Mouse (Mus musculus) urinary bladder, adult 2 months (tissue): ENCODE data around the gene Cpd. TPM values are rescaled to one million over a fixed set of nuclear protein-coding genes. Genes with fewer than 3 reads are reported as not detected.
A peak's percentile ranks its signal among the peaks of the same experiment; 100 is the strongest.
"Not testable (repeated sequence)": the region's sequence is repeated elsewhere in the genome, so short reads cannot be mapped to it uniquely, and the experiment has no call there.

ENCODE experiments used
- DNase-seq: peaks from one replicate; pipeline ENCODE4 v3.0.0; 2022; ENCODE audit warnings: low spot score
- polyA plus RNA-seq: library from polyadenylated mRNA; depleted of rRNA; stranded (reverse); fragments of >200 nt; gene quantifications from 2 replicates; pipeline ENCODE4 v1.2.3, GENCODE M21; 2012

Cpd gene
- polyA plus RNA-seq, 1 experiment = 36.3 TPM

DNA sequence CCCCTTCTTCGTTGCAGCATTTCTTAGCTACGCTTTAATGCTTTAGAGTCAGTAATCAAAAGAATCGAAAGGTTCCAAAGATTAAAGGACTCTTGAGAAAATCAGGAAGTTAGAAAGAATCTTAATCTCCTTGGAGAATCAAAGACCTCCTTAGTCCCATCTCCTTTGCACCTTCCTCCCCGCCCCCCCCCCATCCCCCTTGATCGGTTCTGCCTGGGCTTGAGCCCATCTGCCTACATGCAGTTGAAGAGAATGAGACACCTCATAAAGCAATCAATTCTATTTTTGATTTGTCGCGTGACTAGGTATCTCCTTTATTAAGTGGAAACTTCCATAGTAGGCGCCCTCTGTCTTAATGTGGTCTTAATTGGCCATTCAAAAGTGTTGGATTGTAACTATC lies 536 bp upstream of the Cpd start:
- no peak for DNase-seq

DNA sequence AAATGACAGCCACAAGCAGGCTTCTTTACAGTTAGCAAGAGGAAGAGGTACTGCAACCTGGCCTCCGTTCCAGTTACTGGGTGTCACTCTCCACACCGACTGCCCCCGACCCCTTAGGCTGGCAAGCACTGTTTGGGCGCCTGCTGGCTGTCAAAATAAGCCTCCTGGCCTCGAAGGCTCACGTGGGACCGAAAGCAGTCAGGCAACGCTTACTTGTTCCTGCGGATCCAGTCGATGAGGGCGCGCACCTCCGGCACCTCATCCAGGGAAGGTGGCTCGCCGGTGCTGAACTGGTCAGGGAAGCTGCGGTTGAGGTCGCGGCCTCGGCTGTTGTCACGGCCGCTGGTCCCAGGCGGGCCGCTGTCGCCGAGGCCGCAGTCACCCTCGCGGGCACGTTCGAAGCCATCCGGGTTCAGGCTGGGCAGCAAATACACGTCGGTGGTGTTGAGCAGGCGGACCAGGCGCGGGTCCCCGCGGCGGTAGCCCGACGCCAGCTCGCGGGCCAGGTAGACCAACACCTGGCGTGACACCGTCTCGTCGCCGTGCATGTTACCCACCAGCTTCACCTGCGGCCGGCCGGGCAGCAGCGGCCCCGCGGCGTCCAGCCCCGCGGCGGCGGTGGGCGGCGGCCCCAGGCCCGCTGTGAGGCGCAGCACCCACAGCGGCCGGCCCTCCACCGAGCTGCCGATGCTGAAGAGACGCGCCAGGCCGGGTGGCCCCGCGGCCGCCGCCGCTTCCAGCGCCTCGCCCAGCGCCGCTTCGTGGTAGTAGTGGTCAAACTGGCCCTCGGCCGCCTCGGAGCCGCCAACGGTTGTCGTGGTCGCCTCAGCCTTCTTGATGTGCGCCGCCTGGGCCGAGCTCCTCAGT lies 574 bp downstream of the Cpd start:
- DNase-seq = peak; percentile 45

GRCm38 (mm10) chr11:76845275-76845980 lies 1.4 kb downstream of the Cpd start:
- no peak for DNase-seq

- DNase-seq = no peak
Measured at GRCm38 (mm10) chr11:76838573-76838972, 8.2 kb downstream of the Cpd start.

DNA sequence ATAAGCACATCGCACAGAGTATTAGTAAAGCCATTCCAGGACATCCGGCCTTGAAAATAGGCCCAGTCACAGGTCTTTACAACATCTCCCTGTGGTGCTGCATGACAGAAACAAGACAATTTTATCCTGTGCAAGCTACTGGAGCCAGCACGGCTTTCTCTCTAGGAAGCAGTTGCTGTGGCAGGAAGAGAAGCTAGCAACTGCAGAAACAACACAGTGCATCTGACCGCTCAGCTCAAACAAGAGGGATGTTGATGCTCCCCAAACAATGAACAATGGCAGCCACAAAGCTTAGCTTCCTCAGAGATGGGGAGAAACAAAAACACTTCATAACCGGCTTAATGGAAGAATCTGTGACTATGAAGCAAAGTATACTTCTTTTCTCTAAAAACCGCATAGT lies 10.5 kb downstream of the Cpd start:
- DNase-seq = no peak

GRCm38 (mm10) chr11:76835868-76836267 lies 10.9 kb downstream of the Cpd start:
- no peak for DNase-seq

- no peak for DNase-seq
Measured at GRCm38 (mm10) chr11:76834665-76835064, 12.2 kb downstream of the Cpd start.

DNA sequence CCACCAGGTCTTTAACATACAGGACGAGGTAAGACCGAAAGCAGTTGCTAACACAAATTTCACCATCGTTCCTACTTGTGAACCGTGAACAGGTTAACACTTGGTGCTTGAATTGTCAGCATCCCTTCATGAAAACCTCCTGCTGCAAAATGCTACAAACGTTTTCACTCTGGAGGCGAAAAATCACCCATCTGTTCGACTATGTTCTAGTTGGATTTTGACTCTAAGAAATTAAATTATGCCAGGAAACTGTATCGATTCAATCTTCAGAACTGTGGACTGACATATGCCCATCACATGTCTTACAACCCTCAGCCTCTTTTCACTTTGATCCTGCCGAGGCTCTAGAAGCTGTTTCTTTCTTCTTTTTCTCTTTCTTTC lies 21.9 kb downstream of the Cpd start:
- no peak for DNase-seq

DNA sequence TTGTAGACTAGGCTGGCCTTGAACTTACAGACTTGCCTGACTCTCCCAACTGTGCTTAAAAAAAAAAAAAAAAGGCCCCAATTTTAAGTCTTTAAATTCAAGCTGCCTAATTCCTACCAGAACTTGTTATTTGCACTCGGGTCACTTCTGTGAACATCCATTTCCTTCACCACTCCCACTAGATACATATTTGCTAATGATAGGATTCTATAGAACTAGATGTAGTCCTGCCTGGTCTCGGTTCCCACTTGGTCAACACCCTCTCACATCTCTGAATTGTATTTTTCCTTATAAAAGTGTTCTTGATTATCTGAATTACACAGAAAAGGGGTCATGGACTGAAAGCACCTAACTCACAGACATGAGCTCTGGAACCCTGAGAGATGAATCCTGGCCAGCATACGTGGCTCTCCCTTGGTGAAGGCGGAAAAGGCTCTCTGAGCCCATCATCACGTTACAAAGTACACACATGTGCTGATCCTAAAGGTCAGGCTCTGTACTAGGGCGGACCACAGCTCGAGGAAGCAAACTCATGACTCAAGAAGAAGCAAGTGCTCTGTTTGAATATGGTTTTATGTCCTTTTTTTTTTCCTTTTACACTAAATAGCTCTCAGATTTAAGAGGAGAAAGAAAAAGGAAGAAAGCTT lies 22.5 kb downstream of the Cpd start:
- DNase-seq = no peak

DNA sequence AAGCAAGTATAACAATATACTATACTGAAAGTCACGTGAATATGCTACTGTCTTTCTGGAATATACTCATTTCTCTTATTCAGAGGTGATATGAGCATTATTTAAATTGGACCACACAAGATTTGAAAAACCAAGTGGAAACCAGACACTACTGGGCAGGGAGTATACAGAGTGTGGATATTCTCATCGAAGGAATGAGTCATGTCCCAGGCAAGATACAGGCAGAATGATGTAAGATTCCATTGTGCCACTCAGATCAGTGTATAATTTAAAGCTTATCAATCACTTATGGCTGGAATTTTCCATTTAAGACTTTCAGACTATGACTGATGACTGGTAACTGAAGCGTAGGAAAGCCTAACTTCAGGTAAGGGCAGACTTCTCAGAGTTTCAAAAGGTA lies 23.2 kb downstream of the Cpd start:
- DNase-seq = no peak

GRCm38 (mm10) chr11:76821353-76821752 lies 25.5 kb downstream of the Cpd start:
- no peak for DNase-seq

DNA sequence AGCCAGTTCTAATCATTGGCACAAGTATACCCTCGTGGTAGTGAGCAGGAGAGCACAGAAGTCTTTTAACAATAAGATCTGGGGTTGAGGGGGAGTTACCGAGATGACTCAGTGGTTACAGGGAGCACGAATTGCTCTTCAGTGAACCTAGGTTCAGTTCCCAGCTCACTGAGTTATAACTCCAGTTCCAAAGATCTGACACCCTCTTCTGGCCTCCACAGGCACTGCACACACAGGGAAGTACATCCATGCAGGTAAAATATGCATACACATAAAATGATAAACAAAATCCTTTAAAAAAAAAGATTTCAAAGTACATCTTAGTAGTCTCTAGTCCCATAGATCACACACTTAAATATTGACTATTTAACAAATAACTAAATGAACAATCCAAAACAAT lies 29.2 kb downstream of the Cpd start:
- DNase-seq = no peak

- no peak for DNase-seq
Measured at GRCm38 (mm10) chr11:76810706-76811495, 35.9 kb downstream of the Cpd start.

GRCm38 (mm10) chr11:76809450-76809849 lies 37.4 kb downstream of the Cpd start:
- DNase-seq = no peak

- no peak for DNase-seq
Measured at GRCm38 (mm10) chr11:76808550-76808949, 38.3 kb downstream of the Cpd start.

DNA sequence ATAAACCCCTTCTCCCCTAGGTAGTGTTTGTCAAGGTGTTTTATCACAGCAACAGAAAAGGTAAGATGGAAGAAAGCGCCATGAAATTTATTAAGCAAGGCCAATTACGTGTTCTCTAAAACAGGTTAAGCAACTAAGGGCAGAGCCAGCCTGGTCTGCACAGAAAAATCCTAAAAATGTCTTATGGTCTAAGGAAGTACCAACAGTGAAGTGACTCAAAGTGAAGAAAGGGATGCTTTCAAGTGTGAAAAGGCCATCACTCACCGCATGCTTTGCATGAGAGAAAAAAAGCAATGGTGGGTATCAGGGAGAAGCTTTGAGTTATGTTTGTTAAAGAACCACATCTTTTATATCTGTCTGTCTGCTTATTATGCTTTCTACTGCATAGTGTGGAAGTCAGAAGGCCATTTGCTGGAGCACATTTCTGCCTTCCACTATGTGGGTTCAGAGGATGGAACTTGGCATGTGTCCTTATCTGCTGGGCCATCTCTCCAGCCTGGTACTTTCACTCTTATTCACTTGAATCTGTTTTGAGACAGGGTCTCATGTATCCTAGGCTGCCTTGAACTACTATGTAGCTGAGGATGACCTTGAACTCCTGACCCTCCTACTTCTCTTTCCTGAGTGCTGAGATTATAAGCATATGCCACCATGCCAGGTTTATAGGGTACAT lies 39.7 kb downstream of the Cpd start:
- DNase-seq = no peak

DNA sequence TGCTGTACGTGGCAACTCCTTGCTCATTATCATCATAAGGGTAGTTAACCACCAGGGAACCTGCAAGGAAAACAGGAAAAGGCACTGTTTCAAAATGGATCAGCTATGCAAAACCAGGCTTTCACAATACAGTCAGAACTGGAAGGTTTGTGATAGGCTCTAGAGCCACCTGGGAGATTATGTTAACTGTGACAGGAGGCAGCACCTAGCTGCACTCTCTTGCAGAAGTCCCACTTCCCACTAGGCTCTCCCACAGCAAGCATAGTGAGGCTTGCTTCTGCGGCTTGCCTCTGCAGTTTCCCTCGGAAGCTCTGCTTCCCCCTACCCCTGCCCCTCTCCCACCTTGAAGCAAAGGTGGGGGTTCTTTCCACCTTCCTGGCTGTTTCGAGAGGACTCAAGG lies 40.8 kb downstream of the Cpd start:
- no peak for DNase-seq

DNA sequence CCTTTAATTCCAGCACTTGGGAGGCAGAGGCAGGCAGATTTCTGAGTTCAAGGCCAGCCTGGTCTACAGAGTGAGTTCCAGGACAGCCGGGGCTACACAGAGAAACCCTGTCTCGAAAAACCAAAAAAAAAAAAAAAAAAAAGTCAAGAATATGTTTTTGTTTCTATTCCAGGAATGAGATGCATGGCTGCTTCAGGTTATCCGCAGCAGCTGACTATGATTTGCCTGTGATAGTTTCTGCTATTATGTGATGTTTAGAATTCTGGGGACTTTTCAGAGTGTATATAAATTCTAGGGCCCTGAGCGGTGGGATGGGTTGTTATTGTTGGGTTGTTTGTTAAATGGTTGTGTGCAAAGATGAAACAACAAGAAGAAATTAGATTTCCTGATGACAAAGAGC lies 41.7 kb downstream of the Cpd start:
- not testable (repeated sequence) for DNase-seq

- DNase-seq = no peak
Measured at GRCm38 (mm10) chr11:76803266-76803665, 43.6 kb downstream of the Cpd start.

DNA sequence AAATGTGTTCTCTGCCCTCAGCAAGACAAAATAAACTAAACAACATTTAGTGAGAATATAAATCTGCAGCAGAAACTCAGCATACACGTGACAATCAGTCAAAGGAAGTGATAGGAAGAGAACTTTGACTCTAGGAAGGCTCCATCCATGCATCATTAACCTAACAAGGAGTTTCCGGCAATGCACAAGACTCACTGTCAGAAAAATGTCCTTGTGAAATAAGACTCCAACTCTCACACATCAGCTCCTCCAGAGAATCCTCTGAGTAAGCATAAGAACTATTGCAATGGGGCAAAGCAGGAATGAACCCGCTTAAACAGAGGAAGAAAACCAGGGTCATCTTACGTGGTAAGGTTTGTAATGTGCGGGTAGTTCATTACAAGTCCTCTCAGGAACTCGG lies 49.6 kb downstream of the Cpd start:
- no peak for DNase-seq

GRCm38 (mm10) chr11:76795326-76795725 lies 51.5 kb downstream of the Cpd start:
- DNase-seq = no peak
